Mouse (Mus musculus): Measurements from ENCODE around the gene Fgf3.

DNA sequence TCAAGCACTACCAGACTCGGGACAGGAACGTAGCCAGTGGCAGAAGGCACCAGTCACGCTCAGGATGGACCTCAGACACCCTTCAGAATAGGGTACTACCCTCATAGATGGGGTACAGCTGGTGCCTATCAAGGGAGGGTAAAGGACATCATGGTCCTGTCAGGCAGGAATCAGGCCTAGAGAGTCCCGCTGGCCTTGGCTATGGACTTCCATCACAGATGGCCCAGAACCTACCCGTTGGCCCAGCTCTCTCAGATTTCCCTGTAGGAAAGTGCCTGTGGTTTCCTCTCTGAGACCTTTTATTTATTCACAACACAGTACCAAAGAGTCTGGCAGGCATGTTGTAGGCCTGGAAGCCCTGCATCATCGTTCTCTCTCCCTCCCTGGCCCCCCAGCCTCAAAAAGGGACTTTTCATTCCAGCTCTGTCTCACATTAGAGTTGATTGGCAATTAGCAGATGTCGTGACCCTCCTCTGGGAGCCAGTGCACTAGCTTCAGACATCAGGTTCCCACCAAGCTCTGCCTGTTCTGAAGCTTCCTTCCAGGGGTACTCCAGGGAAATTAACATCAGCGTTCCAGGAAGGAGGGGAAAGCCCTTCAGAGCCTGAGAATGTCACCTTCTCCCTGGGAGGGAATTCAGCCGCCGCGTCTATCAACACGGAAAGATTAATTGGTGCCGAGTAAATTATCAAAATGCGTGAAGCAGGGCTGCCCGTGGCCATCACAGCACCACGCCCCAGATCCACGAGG is 40.7 kb upstream of the Fgf3 start:
- TF ChIP-seq GATA1 (IDR thresholded peaks at IDR 0.05; ENCODE audit: borderline replicate concordance, low read length) (no peak), FLI1 (IDR thresholded peaks at IDR 0.05; ENCODE audit: low read length) (no peak)

Measured in megakaryocyte, embryonic 14.5 days (primary cell).